Mouse (Mus musculus): Measurements from ENCODE around the gene Nat10.

- TF ChIP-seq CTCF (IDR thresholded peaks at IDR 0.05) (no peak), POLR2A (IDR thresholded peaks at IDR 0.05; ENCODE audit: insufficient read depth, low read depth, low read length) (no peak)
Observed at GRCm38 (mm10) chr2:103803770-103804530, 42.9 kb upstream of the Nat10 start.

Measured in heart, adult 2 months (tissue).